24 mouse cellular contexts compared by ENCODE assay signal in the genomic region with DNA sequence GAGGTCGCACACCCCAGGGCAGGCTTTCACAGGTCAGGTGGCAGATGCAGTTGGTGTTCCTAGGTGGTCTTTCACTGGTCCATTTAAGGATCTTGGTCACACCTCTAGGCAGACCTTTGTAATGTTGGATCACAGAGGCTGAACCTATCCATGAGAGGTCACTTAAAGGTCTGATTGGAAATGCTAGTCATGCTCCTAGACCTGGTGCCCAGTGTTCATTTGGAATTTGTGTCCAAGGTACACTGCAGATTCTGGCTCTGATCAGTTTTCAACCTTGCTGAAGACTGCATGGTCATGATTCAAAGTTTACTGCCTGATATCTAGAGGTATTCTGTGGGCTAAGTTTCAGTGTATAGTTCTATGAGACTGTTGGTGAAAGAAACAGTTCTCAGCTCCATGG. TPM values are rescaled to one million over a fixed set of nuclear protein-coding genes. Genes with fewer than 3 reads are reported as not detected.
"Had no signal": no experiment of that assay in that cellular context is flagged by ENCODE, and none has a peak within 500 bp of the region (broad histone marks: within the 10 kb centered on the region; RNA-seq: fewer than 3 reads in every experiment).

No protein-coding gene starts in this region.

- H3K9ac ChIP-seq: intestine, embryonic 15.5 days; limb, embryonic 13.5 days; liver, embryonic 13.5 days; lung, embryonic 15.5 days; midbrain, embryonic 13.5 days; neural tube, embryonic 13.5 days had no signal

- ATAC-seq: intestine, embryonic 15.5 days; midbrain, embryonic 13.5 days; midbrain, embryonic 16.5 days had no signal

- DNase-seq: kidney, adult 18-20 months; kidney, postnatal 10 days; layer of hippocampus, adult 9-11 months; liver, embryonic 13.5 days; lung, adult 18-20 months; lung, postnatal 10 days; lung, postnatal 36 days; retina, postnatal 1 day; right cerebral cortex, postnatal 25 days; thymus, adult 18-20 months; thymus, postnatal 36 days had no signal

- H3K27me3 ChIP-seq: intestine, embryonic 15.5 days; limb, embryonic 13.5 days; liver, embryonic 13.5 days; lung, embryonic 15.5 days; megakaryocyte, embryonic 14.5 days; midbrain, embryonic 13.5 days; neural tube, embryonic 13.5 days had no signal

- H3K4me1 ChIP-seq: intestine, embryonic 15.5 days; limb, embryonic 10.5 days; limb, embryonic 13.5 days; liver, embryonic 13.5 days; lung, embryonic 15.5 days; midbrain, embryonic 10.5 days; midbrain, embryonic 13.5 days; neural tube, embryonic 13.5 days had no signal

- H3K36me3 ChIP-seq: intestine, embryonic 15.5 days; limb, embryonic 10.5 days; limb, embryonic 13.5 days; liver, embryonic 13.5 days; lung, embryonic 15.5 days; midbrain, embryonic 10.5 days; midbrain, embryonic 13.5 days; neural tube, embryonic 13.5 days had no signal

- H3K4me3 ChIP-seq: intestine, embryonic 15.5 days; layer of hippocampus, adult 2 months; limb, embryonic 10.5 days; limb, embryonic 13.5 days; liver, embryonic 13.5 days; lung, embryonic 15.5 days; megakaryocyte, embryonic 14.5 days; midbrain, embryonic 10.5 days; midbrain, embryonic 13.5 days; myocyte; neural tube, embryonic 13.5 days had no signal

- H3K27ac ChIP-seq: intestine, embryonic 15.5 days; layer of hippocampus, adult 2 months; limb, embryonic 10.5 days; limb, embryonic 13.5 days; liver, embryonic 13.5 days; lung, embryonic 15.5 days; midbrain, embryonic 10.5 days; midbrain, embryonic 13.5 days; neural tube, embryonic 13.5 days had no signal

- H3K4me2 ChIP-seq: intestine, embryonic 15.5 days; limb, embryonic 13.5 days; liver, embryonic 13.5 days; lung, embryonic 15.5 days; midbrain, embryonic 13.5 days; neural tube, embryonic 13.5 days had no signal

- H3K9me3 ChIP-seq: intestine, embryonic 15.5 days had no signal

RNA-seq across cellular contexts. Expression of a gene that starts 13.8 kb away (rescaled TPM):
- polyA plus RNA-seq: intestine, embryonic 15.5 days; large intestine, adult 2 months; limb, embryonic 10.5 days; limb, embryonic 13.5 days; liver, embryonic 13.5 days; lung, embryonic 15.5 days; midbrain, embryonic 10.5 days; midbrain, embryonic 13.5 days; midbrain, embryonic 16.5 days; myocyte; neural tube, embryonic 13.5 days; spleen, adult 2 months had no signal

RNA-seq across cellular contexts. Expression of a gene that starts 20.7 kb away (rescaled TPM):
- polyA plus RNA-seq: limb, embryonic 10.5 days; limb, embryonic 13.5 days; liver, embryonic 13.5 days; midbrain, embryonic 10.5 days; midbrain, embryonic 16.5 days; neural tube, embryonic 13.5 days had no signal

RNA-seq across cellular contexts. Expression of a gene that starts 25.9 kb away (rescaled TPM):
- polyA plus RNA-seq: myocyte had no signal

RNA-seq across cellular contexts. Expression of a gene that starts 32.1 kb away (rescaled TPM):
- polyA plus RNA-seq: limb, embryonic 10.5 days; liver, embryonic 13.5 days; midbrain, embryonic 10.5 days; midbrain, embryonic 13.5 days; midbrain, embryonic 16.5 days; myocyte; neural tube, embryonic 13.5 days had no signal

RNA-seq across cellular contexts. Expression of a gene that starts 45.0 kb away (rescaled TPM):
- polyA plus RNA-seq: midbrain, embryonic 10.5 days had no signal
